Mouse (Mus musculus) small intestine, adult 2 months (tissue): ENCODE results near the gene Ltbr. TPM values are rescaled to one million over a fixed set of nuclear protein-coding genes. Genes with fewer than 3 reads are reported as not detected.
A peak's percentile ranks its signal among the peaks of the same experiment; 100 is the strongest.

Experiments used
- H3K27ac ChIP-seq: fragments of 200-500 bp; 2 replicates; pipeline ENCODE4 v1.5.1; 2012; ENCODE audit warnings: low read depth, low read length, control low read depth, inconsistent platforms; ENCODE audit not compliant: insufficient read depth
- H3K27me3 ChIP-seq: fragments of 200-500 bp; 2 replicates; pipeline ENCODE4 v1.6.1; 2012; ENCODE audit warnings: mild to moderate bottlenecking, moderate library complexity, low read length, inconsistent platforms; ENCODE audit not compliant: control insufficient read depth, insufficient read depth
- H3K36me3 ChIP-seq: fragments of 200-500 bp; 2 replicates; pipeline ENCODE4 v1.6.1; 2012; ENCODE audit warnings: mild to moderate bottlenecking, low read length, control low read depth, inconsistent platforms; ENCODE audit not compliant: control insufficient read depth, insufficient read depth
- H3K4me1 ChIP-seq: fragments of 200-500 bp; 2 replicates; pipeline ENCODE4 v1.6.1; 2012; ENCODE audit warnings: low read length, inconsistent platforms, mixed read lengths; ENCODE audit not compliant: control insufficient read depth, insufficient read depth, insufficient read length
- H3K4me3 ChIP-seq: fragments of 200-500 bp; 2 replicates; pipeline ENCODE4 v1.5.1; 2012; ENCODE audit warnings: low read depth, mild to moderate bottlenecking, control low read depth, inconsistent platforms, low read length, moderate library complexity
- CTCF ChIP-seq: fragments of 200-500 bp; IDR thresholded peaks from 2 replicates; pipeline ENCODE4 v1.5.1; 2012; ENCODE audit warnings: low read depth, mild to moderate bottlenecking, control low read depth, inconsistent platforms, low read length, moderate library complexity, mixed read lengths; ENCODE audit not compliant: insufficient replicate concordance, insufficient read length; ENCODE audit errors: extremely low read depth
- POLR2A ChIP-seq: fragments of 200-500 bp; IDR thresholded peaks from 2 replicates; pipeline ENCODE4 v1.6.1; 2012; ENCODE audit warnings: low read depth, mild to moderate bottlenecking, control low read depth, inconsistent platforms, low read length, moderate library complexity
- WGBS: fragments of 180-500 bp; shearing (Covaris S2); methylation state at CpG from one replicate; pipeline ENCODE4 v1.1.7; 2018; 5-methylcytosine and 5-hydroxymethylcytosine counted together
- polyA plus RNA-seq: library from polyadenylated mRNA; depleted of rRNA; stranded (reverse); fragments of >200 nt; gene quantifications from 2 replicates; pipeline ENCODE4 v1.2.3, GENCODE M21; 2012

Gene Ltbr
- polyA plus RNA-seq, 1 experiment = 167 TPM

- H3K36me3 ChIP-seq = no peaks in the 10 kb centered on the region
- peaks cover 6% of the 10 kb centered on the region for H3K4me1 ChIP-seq
- H3K27ac ChIP-seq = peak overlapping the region; percentile 31; the same call in 1 of the 2 replicates
- WGBS = 2% methylated on average over 39 of the region's 39 CpGs
- H3K4me3 ChIP-seq = peak overlapping the region; percentile 73
- TF ChIP-seq CTCF (no peak), POLR2A (peak; percentile 92)
- no peaks in the 10 kb centered on the region for H3K27me3 ChIP-seq
These were observed 17.1 kb upstream of the Ltbr start for GRCm38 (mm10) chr6:125330626-125331326.

- no peak for TF ChIP-seq POLR2A
- peak; percentile 73; the same call in 1 of the 2 replicates for TF ChIP-seq CTCF
- H3K36me3 ChIP-seq = no peaks in the 10 kb centered on the region
These were observed 14.6 kb upstream of the Ltbr start for GRCm38 (mm10) chr6:125328243-125328642.

GRCm38 (mm10) chr6:125325337-125325736 is 11.7 kb upstream of the Ltbr start:
- Histone ChIP-seq H3K27me3 (no peaks in the 10 kb centered on the region), H3K27ac (no peak overlapping the region), H3K4me1 (peaks cover 6% of the 10 kb centered on the region; the same call in 1 of the 2 replicates), H3K36me3 (no peaks in the 10 kb centered on the region), H3K4me3 (no peak overlapping the region)
- WGBS = 53% methylated on average over 6 of the region's 6 CpGs
- TF ChIP-seq CTCF (no peak), POLR2A (no peak)

More at GRCm38 (mm10) chr6:125328243-125328642, 14.6 kb upstream of the Ltbr start:
- H3K27me3 ChIP-seq = no peaks in the 10 kb centered on the region
- 86% methylated on average over 5 of the region's 5 CpGs for WGBS
- H3K4me3 ChIP-seq = no peak overlapping the region
- peaks cover 6% of the 10 kb centered on the region for H3K4me1 ChIP-seq
- H3K27ac ChIP-seq = no peak overlapping the region

GRCm38 (mm10) chr6:125323547-125323946 is 9.9 kb upstream of the Ltbr start:
- Histone ChIP-seq H3K27me3 (no peaks in the 10 kb centered on the region), H3K27ac (no peak overlapping the region), H3K36me3 (no peaks in the 10 kb centered on the region), H3K4me1 (peaks cover 6% of the 10 kb centered on the region; the same call in 1 of the 2 replicates), H3K4me3 (no peak overlapping the region)
- WGBS = 77% methylated on average over 6 of the region's 6 CpGs
- TF ChIP-seq POLR2A (no peak), CTCF (no peak)

- no peak overlapping the region for H3K4me3 ChIP-seq
- H3K27ac ChIP-seq = no peak overlapping the region
- no peaks in the 10 kb centered on the region for H3K36me3 ChIP-seq
- TF ChIP-seq CTCF (no peak), POLR2A (no peak)
- H3K27me3 ChIP-seq = no peaks in the 10 kb centered on the region
- 80% methylated on average over 13 of the region's 13 CpGs for WGBS
- peaks cover 6% of the 10 kb centered on the region; the same call in 1 of the 2 replicates for H3K4me1 ChIP-seq
These were observed 9.1 kb upstream of the Ltbr start for GRCm38 (mm10) chr6:125322794-125323193.

- 0 out of 2 replicates have a peak overlapping the region, but pooled peaks have one; percentile 13 for H3K27ac ChIP-seq
- no peaks in the 10 kb centered on the region for H3K36me3 ChIP-seq
- WGBS = 31% methylated on average over 26 of the region's 26 CpGs
- TF ChIP-seq POLR2A = no peak; the same call in 1 of the 2 replicates
- no peak for TF ChIP-seq CTCF
- peak overlapping the region; percentile 46 for H3K4me3 ChIP-seq
- H3K27me3 ChIP-seq = no peaks in the 10 kb centered on the region
- H3K4me1 ChIP-seq = peaks cover 6% of the 10 kb centered on the region; the same call in 1 of the 2 replicates
These were observed 7.6 kb upstream of the Ltbr start for GRCm38 (mm10) chr6:125321114-125321855.

- no peak for TF ChIP-seq CTCF
- no peak for TF ChIP-seq POLR2A
- Histone ChIP-seq H3K4me1 (peaks cover 6% of the 10 kb centered on the region; the same call in 1 of the 2 replicates), H3K27ac (0 out of 2 replicates have a peak within 1 kb of the TSS, but pooled peaks have one; percentile 13), H3K36me3 (no peaks in the 10 kb centered on the region), H3K27me3 (no peaks in the 10 kb centered on the region), H3K4me3 (peak within 1 kb of the TSS; percentile 46)
- 100% methylated on average over 1 of the region's 1 CpGs for WGBS
These were observed 6.6 kb upstream of the Ltbr start, which contains the start of gene Scnn1a for GRCm38 (mm10) chr6:125320323-125320722. Gene Scnn1a, plus strand, starts transcription at chr6:125320659.
